Mouse (Mus musculus) 416B (cell line): ENCODE data around the gene Dot1l.

Source experiments
- DNase-seq: peaks from one replicate; pipeline ENCODE4 v3.0.0; 2011; ENCODE audit warnings: low read depth

Gene Dot1l

DNA sequence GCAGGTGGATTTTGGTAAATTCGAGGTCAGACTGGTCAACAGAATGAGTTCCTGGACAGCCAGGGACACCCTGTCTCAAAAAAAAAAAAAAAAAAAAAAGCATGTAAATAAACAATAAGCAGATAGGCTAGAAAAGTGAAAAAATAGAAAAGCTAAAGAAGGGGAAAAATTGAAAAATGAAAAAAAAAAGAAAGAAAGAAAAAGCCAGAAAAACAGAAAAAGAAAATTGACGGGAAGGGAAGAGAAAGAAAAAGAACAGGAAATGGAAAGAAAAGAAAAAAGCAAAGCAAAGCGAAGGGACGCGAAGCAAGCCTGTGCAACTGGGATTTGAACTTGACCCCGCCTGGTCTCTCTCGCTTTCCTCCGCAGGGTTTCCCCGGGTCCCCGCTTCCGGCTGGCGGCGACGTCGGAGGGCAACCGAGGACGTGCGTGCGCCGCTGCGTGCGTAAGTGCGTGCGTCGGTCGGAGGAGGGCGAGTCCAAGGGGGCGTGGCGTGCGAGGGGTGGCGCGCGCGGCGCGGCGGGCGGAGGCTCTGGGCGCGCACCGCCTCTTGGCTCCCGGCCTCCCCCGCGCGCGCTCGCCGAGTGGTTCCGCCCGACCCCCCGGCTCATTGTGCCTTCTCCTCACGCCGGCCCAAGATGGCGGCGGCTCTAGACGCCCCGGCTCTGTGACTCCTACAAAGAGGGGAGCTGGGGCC lies at the start of gene Dot1l:
TSS of gene Dot1l (plus strand) at position 613 of the 697 bp plus-strand sequence.
- peak; percentile 97 for DNase-seq

DNA sequence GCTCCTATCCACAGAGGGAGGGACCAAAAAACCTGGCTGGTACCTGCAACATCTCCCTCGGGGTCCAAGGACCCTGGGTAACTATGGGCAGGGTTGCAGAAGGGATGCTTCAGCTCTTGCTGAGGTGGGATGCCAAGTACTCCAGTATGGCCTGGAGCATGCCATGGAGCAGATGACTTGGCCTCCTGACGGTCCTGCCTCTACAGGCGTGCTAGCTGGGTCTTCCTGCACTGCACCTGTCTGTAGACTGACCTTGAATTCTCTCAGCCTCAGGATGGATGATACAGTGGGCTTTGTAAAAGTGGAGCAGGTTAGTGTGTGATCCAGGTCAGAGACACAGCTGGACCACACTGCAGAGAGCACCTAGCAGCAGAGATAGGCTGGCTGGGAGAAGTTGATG lies 49.5 kb upstream of the Dot1l start:
- no peak for DNase-seq

GRCm38 (mm10) chr10:80710834-80711233 lies 44.2 kb upstream of the Dot1l start:
- no peak for DNase-seq

DNA sequence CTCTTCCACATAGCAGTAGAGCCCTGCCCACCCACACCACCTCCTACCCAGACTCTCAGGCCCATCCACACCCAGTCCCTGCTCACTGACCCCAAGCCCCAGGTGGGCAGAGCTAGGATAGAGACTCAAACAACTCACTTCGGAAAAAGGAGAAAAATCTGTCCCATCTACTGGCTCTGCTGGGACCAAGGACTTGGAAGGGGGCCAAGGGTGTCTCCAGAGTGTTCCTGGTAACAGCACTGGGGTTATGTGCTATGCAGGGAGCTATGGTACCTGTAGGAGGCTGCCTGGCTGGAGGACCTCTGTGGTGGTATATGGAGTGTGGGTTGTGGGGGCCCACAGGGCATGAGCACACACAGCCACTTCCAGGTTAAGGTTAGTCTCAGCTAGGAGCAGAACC lies 37.7 kb upstream of the Dot1l start:
- no peak for DNase-seq

DNA sequence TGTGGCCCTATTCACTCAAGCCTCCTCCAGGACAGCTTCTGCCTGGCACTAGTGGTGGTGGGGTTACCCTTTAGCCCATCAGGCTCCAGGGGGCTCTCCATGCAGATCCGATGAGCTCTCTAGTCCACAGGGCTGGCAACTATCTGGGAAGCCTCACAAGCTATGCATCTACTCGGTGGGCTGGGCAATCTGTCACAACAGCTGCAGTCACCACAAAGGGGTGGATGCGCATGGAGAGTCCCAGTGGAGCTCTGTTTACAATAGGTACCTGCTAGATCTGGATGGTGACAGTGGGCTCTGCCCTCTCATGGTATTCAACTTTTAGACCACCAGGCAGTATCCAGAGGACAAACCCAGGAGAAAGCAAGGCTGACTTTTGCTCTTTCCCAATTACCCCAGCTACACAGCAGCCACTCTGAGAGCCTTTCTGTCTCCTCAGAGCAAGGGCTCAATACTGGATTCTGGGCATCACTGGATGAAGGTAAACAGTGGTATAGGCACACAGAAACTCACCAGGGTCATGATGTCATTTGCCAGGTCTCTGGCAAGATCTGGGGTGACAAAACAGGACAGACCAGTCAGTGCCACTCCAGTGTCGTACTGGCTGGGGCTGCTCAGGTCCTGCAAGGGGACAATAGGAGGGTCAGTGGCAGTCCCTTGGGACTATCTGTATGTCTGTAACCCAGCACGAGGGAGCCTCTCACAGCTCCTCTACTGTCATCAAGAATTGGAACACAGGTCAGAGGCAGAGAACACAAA lies 27.5 kb upstream of the Dot1l start:
- DNase-seq, result no peak

DNA sequence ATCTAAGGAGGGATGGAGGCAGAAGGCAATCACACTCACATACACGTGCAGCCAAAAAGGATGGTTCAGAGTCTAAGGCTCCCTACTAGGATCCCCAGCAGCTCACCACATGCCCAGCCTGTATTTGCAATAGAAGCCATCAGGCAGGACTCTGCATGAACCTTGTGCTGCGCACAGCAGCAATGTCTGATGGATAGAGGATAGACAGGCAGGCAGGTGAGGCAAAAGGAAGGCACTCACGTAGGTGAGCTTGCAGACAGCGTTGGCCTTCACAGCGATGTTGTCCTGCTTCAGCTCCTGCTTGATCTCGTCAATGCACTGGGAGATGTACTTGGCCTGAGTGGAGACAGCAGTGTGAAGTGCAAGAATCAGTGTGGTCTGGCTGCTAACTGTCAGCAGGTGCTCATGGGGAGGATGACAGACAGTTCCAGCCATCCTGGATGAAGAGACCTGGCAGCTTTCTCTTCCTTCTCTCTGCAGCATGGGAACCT lies 22.4 kb upstream of the Dot1l start:
- no peak for DNase-seq

DNA sequence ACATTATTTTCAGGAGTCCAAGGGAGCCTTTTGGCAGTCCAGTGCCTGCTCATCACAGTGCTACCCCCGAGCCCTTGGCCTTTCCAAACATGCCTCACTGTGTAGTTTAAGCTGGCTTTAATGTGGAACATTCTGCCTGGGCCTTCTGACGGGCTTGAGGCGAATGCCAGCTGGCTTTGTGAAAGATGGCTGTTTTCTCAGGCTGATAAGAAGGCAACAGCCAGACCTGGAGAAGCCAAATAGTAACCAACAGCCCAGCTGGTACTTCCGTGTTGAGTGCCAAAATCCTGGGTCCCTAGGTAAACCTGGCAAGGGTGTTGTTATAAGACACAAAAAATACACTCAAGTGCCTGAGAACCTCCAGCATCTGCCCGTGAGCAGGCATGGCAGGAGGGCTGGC lies 18.3 kb upstream of the Dot1l start:
- no peak for DNase-seq

DNA sequence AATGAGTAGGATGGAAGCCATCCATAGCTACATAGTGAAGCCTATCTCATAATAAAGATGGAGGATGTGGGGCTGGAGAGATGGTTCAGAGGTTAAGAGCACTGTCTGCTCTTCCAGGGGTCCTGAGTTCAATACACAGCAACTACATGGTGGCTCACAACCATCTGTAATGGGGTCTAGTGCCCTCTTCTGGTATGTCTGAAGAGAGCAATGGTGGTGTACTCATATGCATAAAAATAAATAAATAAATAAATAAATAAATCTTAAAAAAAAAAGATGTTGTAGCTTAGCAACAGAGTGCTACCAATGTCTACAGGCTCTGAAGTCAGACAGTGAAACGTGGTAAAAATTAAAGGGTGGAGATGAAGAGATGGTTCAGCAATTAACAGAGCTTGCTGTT lies 16.3 kb upstream of the Dot1l start:
- peak; percentile 56 for DNase-seq

DNA sequence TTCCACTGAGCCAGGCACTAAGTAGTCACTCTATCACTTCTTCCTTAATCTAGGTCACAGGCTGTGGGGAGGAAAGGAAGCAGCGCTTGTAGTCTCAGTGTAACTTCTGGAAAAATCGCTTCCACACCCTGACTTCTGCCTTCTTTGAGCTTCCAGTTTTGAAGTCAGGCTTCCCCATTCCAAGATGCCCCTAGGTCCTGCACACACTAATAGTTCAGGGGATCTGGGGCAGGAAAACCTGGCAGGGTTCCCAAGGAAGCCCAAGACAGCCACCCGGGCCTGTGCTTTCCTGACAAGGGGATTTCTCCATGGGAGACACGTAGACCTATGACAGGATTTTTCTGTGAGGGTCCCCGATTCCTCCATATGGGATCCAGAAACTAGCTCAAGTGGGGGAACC lies 13.9 kb upstream of the Dot1l start:
- DNase-seq, result no peak

- no peak for DNase-seq
These were observed 13.3 kb upstream of the Dot1l start for GRCm38 (mm10) chr10:80741634-80742179.

DNA sequence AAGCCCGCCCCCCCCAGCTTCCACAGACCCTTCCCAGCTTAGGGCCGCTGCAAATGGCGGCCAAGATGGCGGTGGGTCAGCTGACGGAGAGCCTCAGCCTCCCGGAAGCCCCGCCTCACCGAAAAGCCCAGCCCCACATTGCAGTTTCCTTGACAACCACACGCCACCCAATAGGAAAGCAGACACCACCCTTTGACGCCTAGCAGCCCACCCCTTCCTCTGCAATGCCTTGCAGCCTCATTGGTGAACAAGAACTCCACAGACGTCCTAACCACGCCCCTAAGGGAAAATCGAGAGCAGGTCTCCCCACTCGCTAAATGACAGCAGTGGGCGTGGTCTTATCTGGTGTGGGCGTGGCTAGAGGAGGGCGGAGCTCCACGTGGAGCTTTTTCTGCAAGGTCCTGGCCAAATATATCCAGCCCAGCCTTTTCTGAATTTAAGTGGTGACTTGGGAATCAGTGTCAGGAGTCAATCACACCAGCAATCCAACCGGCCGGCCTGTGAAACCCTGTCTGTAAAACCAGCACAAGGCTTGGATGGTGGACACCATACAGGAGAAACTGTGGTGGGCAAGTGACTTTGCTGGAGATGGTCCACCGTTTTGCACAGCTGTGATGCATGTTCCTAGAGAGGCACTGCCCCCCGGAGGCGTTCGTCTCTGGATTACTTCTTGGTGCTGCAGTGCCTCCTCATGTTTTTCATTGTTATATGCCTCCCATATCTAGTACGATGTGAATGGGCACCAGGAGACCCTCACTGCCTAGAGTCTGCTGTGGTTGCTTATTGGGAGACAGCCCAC lies 12.6 kb upstream of the Dot1l start, which contains the start of gene Ap3d1:
TSS of gene Ap3d1 (minus strand) at position 85 of the 799 bp plus-strand sequence.
- peak; percentile 100 for DNase-seq

GRCm38 (mm10) chr10:80744262-80744661 lies 10.7 kb upstream of the Dot1l start:
- DNase-seq, result peak; percentile 91

DNA sequence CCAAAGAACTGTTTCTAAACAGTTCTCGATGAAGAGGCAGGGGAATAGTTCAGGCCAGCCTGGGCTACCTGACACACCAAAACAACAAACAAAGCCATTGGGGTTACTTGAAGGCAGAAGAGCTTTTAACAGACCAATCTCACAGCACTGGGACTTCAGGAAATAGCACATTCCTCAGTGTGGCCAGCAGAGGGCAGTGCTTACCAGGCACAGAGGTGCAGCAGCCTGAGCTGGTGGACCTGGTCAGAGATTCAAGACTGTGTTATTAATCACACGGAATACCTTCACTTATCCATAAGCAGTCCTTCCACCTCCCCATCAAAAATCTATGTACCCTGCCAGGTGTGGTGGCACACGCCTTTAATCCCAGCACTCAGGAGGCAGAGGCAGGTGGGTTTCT lies 7.6 kb upstream of the Dot1l start:
- DNase-seq, result peak; percentile 87

DNA sequence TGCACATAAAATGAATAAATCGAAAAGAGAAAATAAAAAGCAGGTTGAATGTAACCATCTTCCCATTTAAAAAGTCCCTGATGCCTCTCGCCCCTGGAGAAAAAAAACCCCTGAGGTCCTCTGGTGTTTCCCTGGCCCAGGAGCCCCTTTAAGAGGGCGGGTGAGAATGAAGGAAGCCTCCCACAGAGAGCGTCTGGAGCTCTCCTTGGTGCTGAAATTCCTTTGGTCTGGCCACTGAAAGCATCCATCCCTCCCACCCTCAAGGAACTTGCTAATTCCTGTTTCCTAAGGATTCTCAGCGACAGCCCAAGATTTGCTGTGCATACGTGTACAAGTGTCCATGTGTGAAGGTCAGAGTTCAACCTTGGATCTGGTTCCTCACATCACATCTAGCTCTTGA lies 6.4 kb upstream of the Dot1l start:
- DNase-seq, result peak; percentile 73

GRCm38 (mm10) chr10:80751188-80751832 lies 3.7 kb upstream of the Dot1l start:
- DNase-seq, result peak; percentile 98

- peak; percentile 96 for DNase-seq
These were observed 2.9 kb upstream of the Dot1l start for GRCm38 (mm10) chr10:80752079-80752625.

GRCm38 (mm10) chr10:80755291-80756015 lies 447 bp downstream of the Dot1l start:
- no peak for DNase-seq

DNA sequence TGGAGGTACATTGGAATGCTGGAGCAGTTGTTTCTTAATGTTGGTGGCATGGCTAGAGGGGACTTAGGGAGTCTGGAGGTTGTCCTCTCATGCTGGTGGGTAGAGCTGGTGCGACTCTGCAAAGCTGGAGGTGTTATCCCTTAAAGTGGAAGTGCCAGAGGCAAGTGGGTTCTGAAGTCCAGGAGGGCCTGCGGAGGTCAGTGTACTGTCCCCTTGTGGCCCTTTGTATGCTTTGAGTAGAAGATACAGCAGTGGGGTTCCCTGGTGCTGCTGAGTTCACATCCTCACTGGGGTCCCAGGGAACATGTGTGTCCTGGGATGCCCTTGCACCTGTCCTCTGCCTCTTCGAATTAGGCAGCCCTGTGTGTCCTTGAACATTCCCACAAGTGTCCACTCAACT lies 1.1 kb downstream of the Dot1l start:
- no peak for DNase-seq

- DNase-seq, result no peak
These were observed 1.5 kb downstream of the Dot1l start for GRCm38 (mm10) chr10:80756509-80756908.

- no peak for DNase-seq
These were observed 2.0 kb downstream of the Dot1l start for GRCm38 (mm10) chr10:80756967-80757366.

DNA sequence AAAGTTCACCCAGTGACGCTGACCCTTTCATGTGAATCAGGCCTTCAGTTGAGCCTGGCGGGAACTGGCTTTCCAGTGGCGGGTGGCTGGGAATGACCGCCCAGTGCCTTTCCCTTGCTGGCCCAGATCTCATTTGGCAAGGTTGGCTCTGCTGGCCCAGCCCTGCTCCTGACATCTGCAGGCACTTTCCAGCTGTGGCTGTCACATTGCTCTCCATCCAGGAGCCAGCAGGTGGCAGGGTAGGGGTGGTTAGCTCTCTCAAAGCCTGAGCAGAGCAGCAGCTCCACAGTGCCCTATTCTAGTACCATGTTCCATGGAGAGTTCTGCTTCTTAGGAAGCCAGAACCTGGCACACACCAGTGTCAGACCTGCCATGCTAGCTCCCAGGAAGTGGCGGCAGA lies 2.7 kb downstream of the Dot1l start:
- peak; percentile 77 for DNase-seq
